Mouse (Mus musculus): ENCODE measurements around the gene Ntn4.
A peak's percentile ranks its signal among the peaks of the same experiment; 100 is the strongest.

The Ntn4 gene

DNA sequence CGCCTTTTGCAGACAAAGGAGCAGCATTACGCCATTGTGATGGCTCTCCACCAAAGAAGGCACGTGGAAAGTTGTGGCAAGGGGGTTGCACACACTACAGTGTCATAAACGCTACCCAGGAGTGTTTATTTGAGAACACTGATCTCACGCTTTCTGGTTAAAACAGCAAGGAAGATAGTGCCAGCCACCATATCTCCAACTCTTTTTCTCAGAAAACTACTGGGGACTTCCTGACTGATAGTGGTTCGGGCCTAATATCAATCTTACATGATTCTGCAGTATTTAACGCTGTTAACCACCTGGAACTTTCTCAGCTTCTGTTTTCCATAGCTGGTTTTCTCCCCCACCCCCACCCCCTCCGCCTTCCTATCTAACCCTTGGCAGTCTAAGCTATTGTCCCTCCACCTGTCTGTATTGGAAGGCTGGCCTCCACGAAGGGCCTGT, 90.8 kb downstream of the Ntn4 start:
- no peak for DNase-seq (ENCODE audit: low spot score)

DNA sequence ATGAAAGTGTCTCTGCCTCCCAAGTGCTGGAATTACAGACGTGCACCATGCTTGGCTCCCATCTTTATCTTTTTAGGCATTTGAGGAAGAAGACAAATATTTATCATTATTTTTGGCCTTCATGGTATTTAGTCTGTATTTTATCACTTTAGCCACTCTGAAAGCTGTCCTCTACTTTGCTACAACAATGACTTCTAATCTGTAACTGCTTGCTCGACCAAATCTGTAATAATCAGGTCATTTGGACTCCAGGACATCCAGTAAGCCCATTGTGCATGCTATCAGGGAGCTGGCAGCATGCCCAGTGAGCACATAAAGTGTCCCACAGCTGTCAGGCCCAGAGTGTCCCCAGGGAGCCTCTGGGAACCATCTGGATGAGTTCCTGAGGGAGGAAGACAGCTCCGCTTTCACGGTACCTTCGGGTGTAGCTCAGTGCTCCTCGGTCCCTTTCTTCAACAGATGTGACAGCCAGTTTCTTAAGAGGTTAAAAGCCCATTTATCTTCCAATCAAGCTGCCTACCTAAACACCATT, 95.7 kb downstream of the Ntn4 start:
- DNase-seq (ENCODE audit: low spot score), result no peak

DNA sequence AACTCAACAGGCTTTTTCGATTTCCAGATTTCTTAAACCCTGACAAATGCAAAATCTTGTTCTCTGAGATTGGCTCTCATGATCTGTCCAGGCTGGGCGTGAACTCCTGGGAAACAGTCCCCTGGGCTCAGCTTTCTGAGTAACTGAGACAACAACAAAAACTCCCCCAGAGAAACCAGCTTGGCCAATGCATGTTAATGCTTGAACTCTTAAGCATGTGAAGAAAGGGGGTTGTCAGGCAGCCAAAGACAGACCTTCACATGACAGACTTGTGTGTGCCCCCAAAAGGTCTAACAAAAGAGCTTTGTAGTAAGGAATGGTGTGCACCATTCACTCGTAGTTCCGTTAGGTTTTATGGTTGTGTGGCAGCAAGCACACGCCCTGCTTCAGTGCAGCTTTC, 96.6 kb downstream of the Ntn4 start:
- DNase-seq (ENCODE audit: low spot score), result no peak

DNA sequence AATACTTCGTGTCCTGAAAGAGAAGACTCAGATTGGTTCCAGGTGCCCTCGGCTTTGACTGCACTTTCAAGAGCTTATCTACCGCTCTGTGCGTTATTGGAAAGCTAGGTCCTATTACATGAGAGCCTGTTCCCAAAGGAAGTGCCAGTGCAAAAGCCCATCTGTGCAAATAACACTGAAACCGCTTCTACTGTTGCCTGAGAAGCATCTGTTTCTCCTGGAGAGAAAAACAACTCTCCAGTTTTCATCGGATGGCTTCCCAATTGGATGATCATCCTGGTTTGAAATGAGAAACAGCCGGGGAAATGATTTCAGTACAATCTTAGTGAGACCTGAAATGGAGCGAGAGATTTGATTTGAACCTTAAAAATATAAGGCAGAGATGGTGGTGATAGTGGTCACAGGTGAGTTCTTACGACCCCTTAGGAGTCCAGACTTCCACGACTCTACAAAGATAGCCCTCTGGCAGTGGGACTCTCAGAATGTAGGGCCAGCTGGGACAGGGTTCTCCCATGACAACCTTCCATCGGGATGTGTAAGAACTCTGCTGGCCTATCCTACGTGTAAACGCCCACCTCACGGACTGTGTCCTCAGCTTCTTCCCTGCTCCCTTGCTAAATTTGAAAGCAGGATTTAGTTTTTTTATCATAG, 101.1 kb downstream of the Ntn4 start:
- no peak for DNase-seq (ENCODE audit: low spot score)

DNA sequence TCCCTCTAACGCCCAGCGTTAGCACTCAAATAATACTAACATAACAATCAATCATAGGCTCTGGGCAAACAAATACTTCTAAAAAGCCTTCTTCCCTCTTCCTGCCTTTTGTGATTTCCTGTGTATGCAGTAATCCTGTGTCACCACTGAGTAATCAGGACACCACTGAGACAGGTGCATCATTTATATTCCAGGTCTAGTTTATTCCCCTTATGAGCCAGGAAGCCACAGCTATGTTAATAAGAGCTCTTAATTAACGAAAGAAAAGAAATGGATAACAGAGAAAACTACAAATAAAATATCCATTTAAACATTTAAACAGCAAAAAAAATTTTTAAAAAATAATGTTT, 101.6 kb downstream of the Ntn4 start:
- DNase-seq (ENCODE audit: low spot score), result no peak

DNA sequence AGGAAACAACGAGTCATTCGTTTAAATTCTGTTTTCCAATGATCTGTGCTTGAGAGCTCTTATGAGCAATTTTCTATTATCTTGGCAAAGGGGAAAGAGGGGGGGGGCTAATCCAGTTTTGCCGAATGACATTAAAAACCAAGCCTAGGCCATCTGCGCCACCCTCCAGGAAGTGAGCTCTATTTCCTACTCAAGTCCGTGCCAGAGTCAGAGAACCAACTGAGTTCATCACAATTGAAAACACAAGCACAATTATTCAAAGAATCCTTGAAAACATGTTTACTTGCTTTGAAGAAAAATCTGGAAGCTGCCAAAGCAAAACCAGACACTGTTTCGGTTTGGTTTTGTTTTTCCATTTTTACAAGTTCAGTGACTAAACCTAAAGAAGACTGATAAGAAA, 102.1 kb downstream of the Ntn4 start:
- DNase-seq (ENCODE audit: low spot score), result no peak

DNA sequence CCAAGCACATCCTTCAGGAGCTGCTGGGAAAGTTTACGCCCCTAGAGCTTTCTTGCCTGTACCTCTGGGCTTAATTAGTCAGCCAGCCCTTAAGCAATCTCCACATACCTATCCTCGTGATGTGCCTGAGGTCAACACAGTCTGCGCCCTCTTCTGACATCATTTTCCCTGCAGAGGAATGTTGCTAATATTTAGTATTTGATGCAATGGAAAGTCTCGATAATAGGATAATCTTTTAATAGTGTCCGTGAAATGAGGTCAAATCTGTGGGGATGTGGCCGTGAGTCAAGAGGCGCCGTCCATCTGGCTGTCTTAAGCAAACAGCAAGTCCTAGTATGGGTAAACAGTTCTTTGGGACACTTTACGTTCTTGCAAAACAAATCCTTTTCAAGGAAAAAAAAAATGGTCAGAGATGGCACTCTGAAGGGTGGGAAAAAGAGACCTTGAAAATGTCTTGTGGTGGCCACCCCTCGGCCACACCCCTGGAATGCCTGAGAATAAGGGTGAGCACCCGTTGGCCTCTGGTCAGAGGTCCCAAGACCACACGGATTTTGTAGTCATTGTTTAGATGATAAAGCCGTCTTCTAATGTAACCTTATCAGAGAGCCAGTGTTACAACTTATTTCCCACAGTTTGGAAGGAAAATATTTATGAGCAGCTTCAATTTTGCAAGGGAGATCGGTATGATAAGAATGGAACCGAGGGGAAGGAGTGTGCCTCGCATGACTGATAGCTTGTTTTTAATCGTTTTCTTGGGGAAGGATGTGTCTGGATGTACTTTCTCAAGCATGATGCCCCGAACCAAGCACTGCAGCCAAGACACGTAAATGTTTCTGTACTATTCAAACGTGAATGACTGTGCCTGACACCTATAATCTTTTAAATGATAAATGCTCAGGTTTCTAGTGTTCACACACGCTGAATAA, 109.0 kb downstream of the Ntn4 start:
- DNase-seq (ENCODE audit: low spot score), result peak; percentile 9

DNA sequence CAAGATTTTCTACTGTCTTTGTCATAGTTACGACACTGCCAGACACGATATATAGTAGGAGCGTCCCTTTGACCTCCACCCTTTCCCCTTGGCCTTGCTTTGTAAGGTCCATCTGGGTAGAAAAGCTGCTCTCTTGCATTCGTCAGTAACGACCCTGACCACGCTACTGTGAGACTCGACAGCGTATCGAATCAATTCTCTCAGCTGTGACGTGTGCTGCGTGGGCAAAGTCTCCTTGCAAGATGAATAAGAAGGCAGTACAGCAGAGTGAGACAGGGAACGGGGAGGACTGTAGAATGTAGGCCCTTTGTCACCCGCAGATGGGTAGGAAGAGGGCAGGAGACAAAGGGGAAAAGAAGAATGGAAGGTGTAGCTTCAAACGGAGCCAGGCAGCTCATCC, 110.8 kb downstream of the Ntn4 start:
- DNase-seq (ENCODE audit: low spot score), result no peak

DNA sequence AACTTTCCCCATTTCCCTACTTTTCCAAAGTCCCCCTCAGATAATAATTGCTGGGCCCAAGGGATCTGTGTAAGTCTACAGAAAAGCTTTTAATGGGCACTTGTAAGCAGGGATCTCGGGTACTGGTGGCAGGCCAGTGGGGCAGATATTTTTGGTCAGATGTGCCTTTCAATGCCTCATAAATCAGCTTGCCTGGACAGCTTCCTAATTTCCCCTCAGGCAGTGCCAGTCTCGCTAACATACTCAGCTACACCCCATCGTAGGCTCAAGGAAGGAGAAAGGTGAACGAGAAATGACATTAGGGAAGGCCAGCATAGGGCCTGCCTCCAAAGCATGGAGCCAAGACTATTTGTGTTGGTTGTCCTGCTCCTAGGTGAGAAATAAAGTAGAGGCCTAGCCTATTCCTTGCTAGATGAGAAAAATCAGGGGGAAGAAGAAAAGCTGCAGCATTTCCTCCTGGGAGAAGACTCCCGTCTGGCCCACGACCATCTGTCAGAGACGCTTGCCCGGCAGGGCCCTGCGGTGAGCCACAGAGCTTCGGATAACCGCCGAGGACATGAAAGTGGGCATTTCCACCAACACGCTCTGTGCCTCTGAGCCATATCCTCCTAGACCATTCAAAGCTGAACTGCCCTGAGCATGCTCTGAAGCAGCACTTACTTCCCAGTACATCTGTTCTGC, 113.4 kb downstream of the Ntn4 start:
- no peak for DNase-seq (ENCODE audit: low spot score)

DNA sequence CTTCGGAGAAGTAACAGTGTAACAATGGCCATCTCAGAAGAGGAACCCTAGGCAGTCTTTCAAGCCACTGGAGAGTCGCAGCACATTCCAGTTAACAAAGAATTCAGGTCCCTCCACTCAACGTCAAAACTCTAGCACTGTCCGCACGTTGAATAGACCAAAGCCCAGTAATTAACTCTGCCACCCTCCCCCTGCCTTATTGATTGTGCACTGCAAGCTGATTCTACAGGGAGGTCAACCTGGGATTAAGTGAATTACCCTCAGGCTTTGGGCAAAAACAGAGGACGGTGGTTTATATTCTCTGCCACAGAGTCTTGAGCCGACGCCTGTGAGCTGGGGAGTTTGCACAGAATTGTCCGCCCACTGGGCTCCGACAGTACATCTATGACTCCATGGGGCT, 115.7 kb downstream of the Ntn4 start:
- DNase-seq (ENCODE audit: low spot score), result no peak

DNA sequence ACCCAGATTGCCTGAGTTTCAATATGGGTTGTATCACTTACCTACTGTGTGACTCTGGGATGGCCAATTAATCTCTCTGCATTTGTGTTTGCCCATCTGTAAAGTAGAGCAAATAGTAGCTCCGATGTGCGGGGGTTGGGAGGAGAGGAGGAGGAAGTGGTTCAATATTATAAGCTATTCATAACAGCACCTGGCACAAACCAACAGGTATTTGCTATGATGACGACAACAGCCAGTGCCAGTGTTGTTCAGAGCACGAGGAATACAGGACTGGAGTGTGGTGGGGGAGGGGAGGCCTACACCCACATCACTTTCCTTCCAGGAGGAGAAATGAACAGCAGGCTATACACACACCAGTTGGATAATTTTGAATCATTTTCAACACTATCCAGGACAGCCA, 119.2 kb downstream of the Ntn4 start:
- DNase-seq (ENCODE audit: low spot score), result no peak

DNA sequence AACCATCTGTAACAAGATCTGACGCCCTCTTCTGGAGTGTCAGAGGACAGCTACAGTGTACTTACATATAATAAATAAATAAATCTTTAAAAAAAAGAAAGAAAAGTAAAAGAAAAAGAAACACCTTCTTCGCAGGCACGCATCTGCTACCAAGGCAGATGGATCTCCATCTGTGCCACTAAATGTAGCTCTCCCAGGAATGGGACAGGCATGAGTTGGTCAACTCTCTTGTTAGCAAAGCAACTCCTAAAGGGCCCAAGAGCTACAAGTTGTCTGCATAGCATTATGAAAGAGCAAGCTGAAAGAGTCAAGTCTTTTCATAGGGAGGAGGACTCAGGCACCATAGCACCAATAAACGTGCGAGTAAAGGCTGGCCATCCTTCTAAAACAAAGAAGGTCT, 119.9 kb downstream of the Ntn4 start:
- no peak for DNase-seq (ENCODE audit: low spot score)

DNA sequence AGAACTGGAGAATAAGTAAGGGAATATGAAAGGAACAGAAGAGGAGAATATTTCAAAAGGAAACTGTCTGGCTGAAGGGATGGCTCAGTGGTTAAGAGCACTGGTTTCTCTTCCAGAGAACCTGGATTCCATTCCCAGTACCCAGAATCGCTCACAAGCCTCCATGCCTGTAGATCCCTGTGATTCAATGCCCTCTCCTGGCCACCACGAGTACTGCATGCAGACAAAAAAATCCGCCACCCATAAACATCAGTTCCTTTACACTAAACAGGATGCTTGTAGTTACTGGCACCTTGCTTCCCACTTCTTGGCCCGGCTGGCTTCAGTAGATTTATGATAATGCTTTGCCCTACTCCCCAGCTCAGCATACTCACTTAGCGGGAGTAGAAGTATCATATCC, 122.6 kb downstream of the Ntn4 start:
- DNase-seq (ENCODE audit: low spot score), result peak; percentile 10

DNA sequence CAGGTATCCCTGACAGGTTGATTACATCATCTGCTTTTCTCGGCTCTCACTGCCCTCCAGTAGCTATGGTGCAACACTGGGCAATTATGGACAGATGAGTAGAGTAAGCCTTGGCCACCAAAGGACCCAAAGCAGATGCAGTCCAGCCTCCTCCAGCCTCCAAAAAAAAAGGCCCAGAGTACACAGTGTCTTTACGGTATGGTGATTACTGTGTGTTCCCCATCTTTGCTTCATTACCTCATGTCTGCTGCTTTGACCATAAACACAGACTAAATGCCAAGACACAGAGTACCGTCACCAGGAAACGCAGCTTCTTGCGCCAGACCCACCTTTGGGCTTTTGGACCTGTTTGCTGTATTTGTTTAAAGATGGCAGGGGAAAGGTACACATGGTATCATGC, 125.7 kb downstream of the Ntn4 start:
- no peak for DNase-seq (ENCODE audit: low spot score)

DNA sequence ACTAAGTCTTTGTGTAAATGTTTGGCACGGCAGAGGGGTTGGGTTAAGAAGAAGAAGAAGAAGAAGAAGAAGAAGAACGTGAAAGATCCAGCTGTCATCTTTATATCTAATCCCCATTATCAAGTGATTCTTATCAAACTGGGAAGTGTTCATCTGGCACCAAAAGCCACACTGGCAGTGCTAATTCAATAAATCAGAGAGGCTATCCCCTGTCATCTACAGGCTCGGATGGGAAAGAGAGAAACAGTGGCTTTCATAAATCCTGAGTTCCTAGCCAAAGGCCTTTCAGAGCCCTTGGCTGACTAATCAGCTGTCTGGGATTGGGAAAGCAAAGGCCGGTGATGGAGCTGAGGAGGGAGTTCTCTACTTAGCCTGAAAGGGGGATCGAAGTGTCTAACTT, 126.8 kb downstream of the Ntn4 start:
- DNase-seq (ENCODE audit: low spot score), result no peak

DNA sequence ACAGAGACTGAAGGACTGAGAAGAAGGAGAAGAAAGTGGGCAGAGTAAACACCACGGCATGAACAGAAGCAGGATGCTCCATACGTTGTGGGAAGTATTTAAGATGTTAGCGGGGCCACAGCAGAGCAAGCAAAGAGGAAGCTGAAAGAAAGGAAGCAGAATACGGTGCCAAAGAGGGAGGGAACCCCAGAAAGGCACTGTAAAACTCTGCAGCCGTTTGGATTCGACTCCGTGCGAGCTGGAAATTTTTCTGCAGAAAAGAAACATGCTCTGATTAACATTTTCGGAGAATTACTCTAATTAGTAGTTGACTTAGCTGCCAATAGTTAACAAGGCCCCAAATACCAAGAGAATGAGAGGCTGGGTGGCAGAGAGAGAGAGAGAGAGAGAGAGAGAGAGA, 127.7 kb downstream of the Ntn4 start:
- DNase-seq (ENCODE audit: low spot score), result no peak

DNA sequence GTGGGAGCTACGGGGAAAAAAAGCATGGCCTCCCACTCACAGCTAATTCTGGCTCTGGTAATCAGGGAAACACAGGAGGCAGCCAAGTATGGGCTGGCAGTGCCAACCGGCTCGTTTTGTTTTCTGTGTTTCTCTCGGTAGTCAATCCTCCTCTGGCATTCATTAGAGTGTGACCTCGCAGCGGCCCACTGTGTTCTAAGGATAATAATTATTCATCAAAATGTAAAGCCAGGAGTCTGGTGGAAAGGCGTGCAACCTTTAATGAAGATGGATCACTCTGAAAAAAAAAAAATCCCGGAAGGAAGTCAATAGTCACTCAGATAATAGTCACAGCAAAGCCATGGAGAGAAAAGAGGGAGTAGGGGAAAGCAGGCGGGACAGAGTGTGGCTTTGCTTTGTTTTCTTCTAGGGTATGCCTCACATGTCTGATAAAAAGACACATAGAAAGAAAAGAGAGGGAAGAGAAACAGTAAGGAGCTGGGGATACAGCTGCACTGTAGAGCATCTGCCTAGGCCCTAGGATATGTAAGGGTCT, 131.5 kb downstream of the Ntn4 start:
- DNase-seq (ENCODE audit: low spot score), result no peak

DNA sequence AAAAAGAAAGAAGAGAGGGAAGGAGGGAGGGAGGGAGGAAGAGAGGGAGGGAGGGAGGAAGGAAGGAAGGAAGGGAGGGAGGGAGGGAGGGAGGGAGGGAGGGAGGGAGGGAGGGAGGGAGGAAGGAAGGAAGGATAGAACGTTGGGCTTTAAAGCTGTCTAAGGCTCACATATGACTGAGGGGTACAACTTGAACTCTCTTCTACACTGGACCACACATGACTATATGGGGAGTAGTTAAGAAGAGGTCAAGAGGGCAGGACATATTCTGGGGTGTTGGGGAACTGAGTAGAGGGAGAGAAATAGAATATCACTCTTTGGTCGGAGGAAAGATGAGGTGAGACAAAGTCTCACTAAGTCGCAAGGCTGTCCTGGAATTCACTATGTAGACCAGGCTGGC, 132.0 kb downstream of the Ntn4 start:
- no peak for DNase-seq (ENCODE audit: low spot score)

DNA sequence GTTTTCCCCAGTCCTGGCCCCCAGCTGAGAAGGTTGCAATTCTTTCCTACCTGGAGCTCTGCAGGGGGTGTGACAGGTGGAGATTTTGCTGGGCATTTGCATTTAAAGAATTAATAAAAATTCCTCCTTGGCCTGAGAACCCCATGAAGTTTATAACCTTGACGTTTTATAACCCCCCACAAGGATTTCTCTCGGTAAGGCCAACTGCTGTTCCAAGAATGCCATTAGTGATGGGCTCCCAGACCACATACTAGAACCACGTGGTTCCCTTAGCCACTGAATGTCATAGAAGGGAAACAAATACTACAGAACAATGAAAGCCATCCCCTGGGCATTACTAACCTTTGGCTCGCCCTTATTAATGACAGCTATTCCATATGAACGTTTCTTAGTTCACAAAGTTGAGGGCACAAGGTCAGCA, 136.3 kb downstream of the Ntn4 start:
- no peak for DNase-seq (ENCODE audit: low spot score)

DNA sequence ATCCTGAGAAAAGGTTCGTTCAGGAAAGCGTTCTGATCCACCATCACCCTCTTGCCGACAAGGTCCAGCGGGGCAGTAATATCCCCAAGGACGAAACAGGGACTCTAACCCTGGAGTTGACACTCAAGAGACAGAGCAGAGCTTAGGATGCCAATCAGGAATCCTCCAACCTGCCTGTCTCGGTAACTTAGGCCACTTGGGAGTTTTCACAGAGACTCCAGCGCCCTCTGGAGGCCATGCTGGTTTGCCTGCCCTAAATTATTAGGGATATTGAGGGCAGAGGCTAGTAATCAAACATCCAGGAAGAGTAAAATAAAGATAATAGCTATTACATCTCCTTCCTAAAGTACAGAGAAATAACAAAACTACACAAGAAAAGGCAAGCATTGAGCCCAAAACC, 136.9 kb downstream of the Ntn4 start:
- no peak for DNase-seq (ENCODE audit: low spot score)

DNA sequence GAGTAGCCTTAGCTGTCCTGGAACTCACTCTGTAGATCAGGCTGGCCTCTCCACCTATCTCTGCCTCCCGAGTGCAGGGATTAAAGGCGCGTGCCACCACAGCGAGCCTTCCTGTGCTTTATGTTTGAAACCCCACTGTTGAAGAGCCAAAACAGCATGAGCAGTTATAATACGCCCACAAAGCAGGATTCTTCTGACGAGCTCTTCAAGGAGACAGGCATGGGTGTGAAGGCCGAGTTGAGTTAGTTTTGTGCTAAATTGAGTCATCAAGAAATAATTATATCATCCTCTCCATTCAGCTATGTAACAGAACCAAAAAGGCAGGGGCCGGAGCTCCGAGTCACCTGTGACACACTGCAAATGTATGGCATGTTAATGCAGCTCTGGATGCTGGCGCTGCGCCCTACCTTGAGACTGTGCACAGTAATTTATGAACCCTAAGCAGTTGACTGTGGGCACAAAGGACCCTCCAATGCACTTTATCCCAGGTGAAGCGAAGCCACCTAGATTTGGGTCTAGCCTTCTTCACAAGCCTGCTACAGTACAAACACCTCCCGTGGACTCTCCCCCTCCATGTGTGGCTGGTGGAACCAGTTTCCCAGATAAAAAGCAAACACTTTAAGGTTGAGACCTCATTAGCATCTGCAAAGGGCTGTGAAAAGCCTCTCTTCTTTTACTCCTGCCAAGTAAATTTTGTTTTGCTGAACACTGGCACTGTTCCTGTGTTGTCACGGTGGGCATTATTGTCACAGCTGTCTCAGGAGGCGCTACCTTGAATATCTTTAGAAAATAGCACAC, 142.9 kb downstream of the Ntn4 start:
- DNase-seq (ENCODE audit: low spot score), result no peak
